Mouse (Mus musculus) adrenal gland, adult (tissue): ENCODE measurements around the gene Frmd4b.

ENCODE experiments used
- DNase-seq, 2 experiments: peaks; one replicate each; pipeline ENCODE4 v3.0.0; 2022 to 2023; ENCODE audit warnings: low spot score in 1 of 2; ENCODE audit not compliant: inconsistent age in 2 of 2

Frmd4b gene

GRCm38 (mm10) chr6:97523118-97523517, 94.2 kb downstream of the Frmd4b start:
- peak; percentile 81 to 94 for DNase-seq

- DNase-seq: peak in 1 of 2 experiments; percentile 54
Observed at GRCm38 (mm10) chr6:97521279-97522038, 95.9 kb downstream of the Frmd4b start.

GRCm38 (mm10) chr6:97520566-97520965, 96.8 kb downstream of the Frmd4b start:
- no peak for DNase-seq

- DNase-seq: no peak
Observed at GRCm38 (mm10) chr6:97519553-97519952, 97.8 kb downstream of the Frmd4b start.

GRCm38 (mm10) chr6:97518467-97518866, 98.9 kb downstream of the Frmd4b start:
- peak in 1 of 2 experiments; percentile 51 for DNase-seq

GRCm38 (mm10) chr6:97517616-97518235, 99.6 kb downstream of the Frmd4b start:
- DNase-seq: no peak

GRCm38 (mm10) chr6:97516941-97517340, 100.4 kb downstream of the Frmd4b start:
- no peak for DNase-seq

- no peak for DNase-seq
Observed at GRCm38 (mm10) chr6:97510771-97511170, 106.6 kb downstream of the Frmd4b start.

GRCm38 (mm10) chr6:97509434-97509833, 107.9 kb downstream of the Frmd4b start:
- peak in 1 of 2 experiments; percentile 63 for DNase-seq

GRCm38 (mm10) chr6:97508480-97508879, 108.9 kb downstream of the Frmd4b start:
- no peak for DNase-seq

GRCm38 (mm10) chr6:97507893-97508292, 109.4 kb downstream of the Frmd4b start:
- DNase-seq: no peak

- DNase-seq: peak; percentile 46 to 87
Observed at GRCm38 (mm10) chr6:97506141-97506650, 111.1 kb downstream of the Frmd4b start.

- no peak for DNase-seq
Observed at GRCm38 (mm10) chr6:97504673-97505072, 112.7 kb downstream of the Frmd4b start.

- DNase-seq: no peak
Observed at GRCm38 (mm10) chr6:97501000-97501399, 116.3 kb downstream of the Frmd4b start.

- DNase-seq: no peak
Observed at GRCm38 (mm10) chr6:97500246-97500645, 117.1 kb downstream of the Frmd4b start.

- no peak for DNase-seq
Observed at GRCm38 (mm10) chr6:97496002-97496401, 121.3 kb downstream of the Frmd4b start.

- no peak for DNase-seq
Observed at GRCm38 (mm10) chr6:97491065-97491464, 126.3 kb downstream of the Frmd4b start.

- peak; percentile 24 to 61 for DNase-seq
Observed at GRCm38 (mm10) chr6:97488821-97489220, 128.5 kb downstream of the Frmd4b start.

GRCm38 (mm10) chr6:97488280-97488679, 129.1 kb downstream of the Frmd4b start:
- peak in 1 of 2 experiments; percentile 56 for DNase-seq

- peak; percentile 74 to 88 for DNase-seq
Observed at GRCm38 (mm10) chr6:97487535-97488081, 129.7 kb downstream of the Frmd4b start.

- no peak for DNase-seq
Observed at GRCm38 (mm10) chr6:97486813-97487361, 130.5 kb downstream of the Frmd4b start.
